Mouse (Mus musculus) spleen, adult 2 months (tissue): ENCODE results near the gene Map3k10.

Source experiments
- CTCF ChIP-seq: fragments of 200-500 bp; IDR thresholded peaks from 2 replicates; pipeline ENCODE4 v1.5.1; 2011; ENCODE audit warnings: mild to moderate bottlenecking, inconsistent platforms; ENCODE audit not compliant: insufficient read depth, insufficient read length, insufficient replicate concordance; ENCODE audit errors: extremely low read depth
- POLR2A ChIP-seq: fragments of 200-500 bp; IDR thresholded peaks from 2 replicates; pipeline ENCODE4 v1.6.1; 2011; ENCODE audit warnings: low read depth, low read length, inconsistent platforms

DNA sequence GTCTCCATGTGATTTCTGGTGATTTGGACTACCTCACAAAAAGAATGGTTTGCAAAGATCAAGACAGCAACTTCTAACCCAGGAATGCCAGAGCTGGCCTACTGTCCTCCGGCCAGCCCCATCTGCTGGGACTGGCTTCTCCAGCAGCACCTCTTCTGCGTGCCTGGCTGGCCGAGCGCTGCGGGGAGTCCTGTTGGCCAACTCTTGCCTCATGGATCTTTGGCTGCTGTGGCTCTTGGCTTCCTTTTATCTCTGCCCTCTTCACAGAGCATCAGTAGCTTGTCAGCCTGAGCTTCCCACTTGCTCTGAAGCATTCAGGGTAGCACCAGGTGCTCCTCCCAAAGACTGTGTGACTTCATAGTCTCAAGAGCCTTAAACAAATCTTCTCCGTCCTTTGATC, 46.2 kb downstream of the Map3k10 start:
- TF ChIP-seq CTCF (no peak), POLR2A (no peak)
